Mouse (Mus musculus): ENCODE measurements around the gene Gm20696.

The Gm20696 gene

DNA sequence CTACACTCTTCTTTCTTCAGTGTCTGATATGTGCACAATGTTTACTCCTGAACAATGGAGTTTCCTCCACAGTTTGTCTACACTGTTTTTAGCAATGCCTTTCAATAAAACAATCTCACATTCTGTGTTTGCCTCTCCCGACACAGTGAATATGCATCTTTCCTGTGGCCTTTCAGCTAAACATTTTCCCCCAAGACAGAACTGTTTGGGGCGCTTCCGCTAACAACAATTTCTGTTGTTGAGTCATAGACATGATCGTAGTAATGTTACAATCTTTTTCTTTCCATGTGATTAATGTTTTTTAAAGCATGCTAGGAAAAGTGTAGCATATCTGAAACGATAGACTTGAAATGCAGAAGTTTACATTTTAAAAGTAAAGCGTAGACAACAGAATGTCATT is 338.5 kb downstream of the Gm20696 start:
- DNase-seq (ENCODE audit: low spot score in 2 of 2): no peak

DNA sequence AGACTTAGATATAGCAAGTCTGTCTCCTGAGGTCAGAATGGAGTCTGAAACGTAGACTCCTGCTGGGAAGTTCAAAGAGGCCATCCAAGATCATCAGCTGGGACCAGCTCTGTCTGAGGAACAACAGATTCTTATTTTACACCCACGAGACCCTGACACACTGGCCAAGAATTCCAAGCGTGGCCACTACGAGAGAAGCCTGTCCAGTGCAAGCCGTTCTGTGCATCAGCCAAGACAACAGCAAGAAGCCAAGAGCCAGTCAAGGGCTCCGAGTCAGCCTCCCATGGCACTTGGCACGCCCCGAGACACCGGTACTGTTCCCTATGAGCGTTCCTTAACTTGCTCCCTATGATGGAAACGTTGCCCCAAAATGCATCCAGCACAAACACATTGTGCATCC is 338.9 kb downstream of the Gm20696 start:
- DNase-seq (ENCODE audit: low spot score in 2 of 2): no peak

DNA sequence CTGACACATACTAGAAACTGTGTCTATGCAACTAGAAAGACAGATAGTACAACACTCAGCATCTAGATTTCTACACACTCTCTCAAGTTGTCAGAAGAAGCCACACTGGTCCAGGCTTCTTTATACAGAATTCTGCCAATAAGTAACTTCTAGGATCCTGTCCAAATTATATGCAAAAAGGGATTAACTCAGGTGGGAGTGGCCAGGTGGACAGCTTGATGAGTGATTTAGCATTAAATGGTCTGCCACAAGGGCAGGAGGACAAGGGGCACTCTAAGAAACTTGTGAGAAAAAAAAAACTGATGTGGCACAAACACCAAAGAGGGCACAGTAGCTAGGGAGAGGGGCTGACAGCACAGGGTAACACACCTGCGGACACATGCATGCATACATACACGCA is 340.7 kb downstream of the Gm20696 start:
- no peak for DNase-seq (ENCODE audit: low spot score in 2 of 2)

DNA sequence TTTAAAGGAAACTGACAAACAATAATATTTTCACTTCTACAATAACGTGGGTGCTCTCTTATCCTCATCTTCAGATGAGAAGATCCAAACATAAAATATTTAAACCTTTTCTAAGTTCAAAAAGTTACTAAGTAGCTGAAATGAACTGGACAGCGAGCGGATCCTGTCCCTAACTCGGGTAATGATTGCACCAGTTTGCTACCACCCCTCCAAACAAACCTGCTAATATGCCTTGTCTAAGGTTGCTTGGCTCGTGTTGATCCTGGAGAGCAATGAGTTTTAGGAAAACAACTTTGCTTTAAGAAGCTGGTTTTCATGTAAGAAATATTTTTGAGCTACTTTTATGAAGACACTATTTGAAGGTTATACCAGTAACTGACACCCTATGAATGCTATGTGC is 341.1 kb downstream of the Gm20696 start:
- DNase-seq (ENCODE audit: low spot score in 2 of 2): no peak

GRCm38 (mm10) chr6:99322132-99322904 is 344.3 kb downstream of the Gm20696 start:
- no peak for DNase-seq (ENCODE audit: low spot score in 2 of 2)

GRCm38 (mm10) chr6:99320444-99320843 is 346.2 kb downstream of the Gm20696 start:
- no peak for DNase-seq (ENCODE audit: low spot score in 2 of 2)

DNA sequence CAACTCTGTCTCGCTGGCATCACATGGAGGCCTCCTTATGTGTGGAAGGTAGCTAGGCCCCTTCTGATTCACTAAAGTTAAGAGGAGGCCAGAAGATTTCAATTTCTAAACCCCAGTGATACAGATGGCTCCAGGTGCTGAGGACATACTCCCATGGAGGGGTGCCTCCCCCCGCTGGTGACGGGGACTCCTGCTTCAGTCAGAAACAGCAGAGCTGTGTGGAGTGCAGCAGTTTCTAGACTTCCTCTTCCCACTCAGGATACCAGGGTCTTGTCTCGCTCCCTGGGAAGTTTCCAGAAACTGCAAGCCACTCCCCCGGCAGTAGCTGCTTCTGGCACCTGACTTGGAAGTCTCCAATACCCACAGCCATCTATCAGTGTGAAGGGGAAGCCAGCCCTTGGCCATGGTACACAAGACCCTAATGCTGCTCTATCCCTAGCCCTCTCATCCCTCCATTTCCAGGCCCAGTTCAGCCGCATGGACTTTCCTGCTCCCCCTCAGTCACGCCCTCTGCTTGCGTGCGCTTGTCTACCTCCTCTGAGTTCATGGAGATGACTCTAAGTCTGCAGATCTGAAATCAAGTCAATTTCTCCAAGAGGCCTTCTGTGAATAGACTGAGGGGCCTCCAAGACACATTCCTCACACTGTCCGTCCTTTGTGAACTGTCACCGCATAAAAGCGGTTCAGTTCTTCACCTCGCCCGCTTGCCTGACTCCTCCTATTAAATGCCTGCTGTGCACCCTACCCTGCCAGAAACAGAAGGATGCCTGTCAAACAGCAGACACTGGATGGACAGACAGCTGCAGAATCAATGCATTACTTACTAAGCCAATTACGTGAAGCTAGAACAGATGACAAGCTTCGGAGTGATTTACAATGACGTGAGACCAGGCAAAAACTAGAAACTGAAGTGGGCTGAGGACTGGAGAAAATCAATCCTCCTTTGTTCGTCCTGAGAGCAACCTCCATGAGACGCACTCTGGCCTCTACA is 346.9 kb downstream of the Gm20696 start:
- no peak for DNase-seq (ENCODE audit: low spot score in 2 of 2)

- DNase-seq (ENCODE audit: low spot score in 2 of 2): no peak
Measured at GRCm38 (mm10) chr6:99314746-99315145, 351.9 kb downstream of the Gm20696 start.

DNA sequence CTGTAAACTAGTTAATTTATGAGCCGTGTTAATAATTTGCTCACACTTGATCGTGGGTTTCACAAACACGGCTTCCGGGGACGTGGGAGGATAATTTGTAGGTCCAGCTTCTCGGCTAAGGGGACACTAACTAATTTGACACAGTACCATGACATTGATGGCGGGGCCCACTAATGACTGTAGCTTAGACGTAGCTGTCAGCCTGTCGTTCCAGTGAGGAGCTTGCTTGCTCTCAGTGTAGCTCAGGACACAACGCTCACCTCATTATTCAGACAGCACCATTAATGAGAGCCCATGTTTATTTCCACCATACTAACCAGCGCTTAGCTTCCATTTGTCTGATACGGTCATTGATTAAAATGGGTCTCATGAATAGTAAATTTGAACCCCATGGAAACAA is 356.1 kb downstream of the Gm20696 start:
- DNase-seq (ENCODE audit: low spot score in 2 of 2): no peak

- no peak for DNase-seq (ENCODE audit: low spot score in 2 of 2)
Measured at GRCm38 (mm10) chr6:99310171-99310500, 356.5 kb downstream of the Gm20696 start.

DNA sequence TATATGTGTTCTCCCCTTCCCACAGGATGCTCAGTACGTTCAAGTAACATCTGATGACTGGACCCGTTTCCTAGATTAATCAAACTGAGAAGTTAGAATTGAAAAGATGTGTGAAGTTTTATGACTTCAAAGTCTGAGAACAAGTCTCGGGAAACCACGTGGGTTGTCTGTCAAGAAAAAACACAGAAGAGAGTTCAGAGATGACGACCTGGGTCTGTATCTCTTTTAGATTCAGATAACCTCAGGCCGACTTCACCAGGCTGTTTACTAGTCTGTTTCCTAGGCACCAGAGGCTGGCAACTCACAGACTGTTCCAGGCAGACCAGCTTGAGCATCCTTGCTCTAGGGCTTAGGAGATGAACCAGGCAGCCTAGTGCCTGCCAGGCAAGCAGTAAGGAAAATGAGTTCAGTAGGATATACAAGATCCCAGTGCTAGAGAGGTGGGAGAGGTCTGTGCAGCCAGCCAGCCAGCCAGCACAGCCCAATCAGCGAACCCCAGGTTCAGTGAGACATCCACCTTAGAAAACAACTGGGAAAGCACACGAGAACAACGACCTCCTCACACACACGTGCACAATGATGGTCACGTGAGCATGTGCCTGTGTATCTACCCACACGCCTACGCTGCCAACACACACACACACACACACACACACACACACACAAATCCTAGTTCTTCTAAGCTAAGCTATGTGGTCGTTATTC is 357.0 kb downstream of the Gm20696 start:
- no peak for DNase-seq (ENCODE audit: low spot score in 2 of 2)

- DNase-seq (ENCODE audit: low spot score in 2 of 2): no peak
Measured at GRCm38 (mm10) chr6:99305751-99306150, 360.8 kb downstream of the Gm20696 start.

- no peak for DNase-seq (ENCODE audit: low spot score in 2 of 2)
Measured at GRCm38 (mm10) chr6:99305236-99305635, 361.4 kb downstream of the Gm20696 start.

GRCm38 (mm10) chr6:99302662-99303435 is 363.7 kb downstream of the Gm20696 start:
- no peak for DNase-seq (ENCODE audit: low spot score in 2 of 2)

DNA sequence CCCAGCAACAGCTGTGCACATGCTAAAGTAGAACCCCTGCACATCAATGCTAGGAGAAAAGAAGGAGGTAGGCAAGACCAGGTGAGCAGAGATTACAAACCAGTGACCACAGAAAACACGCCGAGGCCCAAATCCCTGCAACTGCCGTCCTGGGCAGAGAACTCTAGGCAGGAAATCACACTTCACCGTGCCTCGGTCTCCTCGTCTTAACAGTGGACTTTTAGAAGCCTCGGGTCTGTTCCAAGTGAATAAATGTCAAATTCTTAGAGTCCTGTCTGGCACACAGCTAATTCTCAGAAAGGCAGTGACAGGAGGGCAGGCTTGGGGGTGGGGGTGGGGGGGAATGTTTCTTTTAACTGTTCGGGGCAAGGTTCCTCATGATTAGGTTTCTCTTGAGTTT is 364.7 kb downstream of the Gm20696 start:
- no peak for DNase-seq (ENCODE audit: low spot score in 2 of 2)

DNA sequence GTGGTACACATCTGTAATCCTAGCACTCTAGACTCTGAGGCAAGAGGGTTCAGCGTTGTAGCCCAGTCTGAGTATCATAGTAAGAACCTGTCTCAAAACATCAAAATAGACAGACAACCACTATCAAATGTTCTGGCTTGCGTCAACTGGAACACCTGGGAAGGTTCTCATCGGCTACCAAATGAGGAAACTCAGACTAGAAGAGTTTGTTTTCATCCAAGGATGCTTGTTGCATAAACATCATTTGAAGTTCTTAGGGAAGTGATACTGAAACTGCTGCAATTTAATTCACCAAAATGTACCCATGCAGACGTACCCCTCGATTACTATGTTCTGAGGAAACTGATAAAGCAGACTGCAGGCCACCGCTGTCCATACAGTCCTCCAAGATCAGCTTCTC is 366.4 kb downstream of the Gm20696 start:
- DNase-seq (ENCODE audit: low spot score in 2 of 2): no peak

DNA sequence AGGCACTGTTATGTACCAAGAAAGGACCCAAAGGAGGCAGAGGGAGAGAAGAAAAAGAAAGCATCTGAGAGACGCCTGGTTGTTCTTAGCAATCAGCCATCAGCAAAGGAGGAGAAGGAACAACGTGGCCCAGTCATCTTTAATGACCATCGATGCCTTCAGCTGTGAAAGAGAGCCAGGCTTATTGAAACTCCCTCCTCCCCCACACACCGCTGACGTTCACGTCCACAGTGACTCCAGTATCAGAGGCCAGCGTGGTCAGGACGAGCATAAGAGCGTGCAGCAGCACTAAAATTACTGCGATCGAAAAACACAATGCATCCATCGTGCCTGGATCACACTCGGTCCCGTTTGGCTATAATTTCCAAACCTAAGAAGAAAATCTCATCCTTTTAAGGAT is 367.4 kb downstream of the Gm20696 start:
- DNase-seq (ENCODE audit: low spot score in 2 of 2): no peak

DNA sequence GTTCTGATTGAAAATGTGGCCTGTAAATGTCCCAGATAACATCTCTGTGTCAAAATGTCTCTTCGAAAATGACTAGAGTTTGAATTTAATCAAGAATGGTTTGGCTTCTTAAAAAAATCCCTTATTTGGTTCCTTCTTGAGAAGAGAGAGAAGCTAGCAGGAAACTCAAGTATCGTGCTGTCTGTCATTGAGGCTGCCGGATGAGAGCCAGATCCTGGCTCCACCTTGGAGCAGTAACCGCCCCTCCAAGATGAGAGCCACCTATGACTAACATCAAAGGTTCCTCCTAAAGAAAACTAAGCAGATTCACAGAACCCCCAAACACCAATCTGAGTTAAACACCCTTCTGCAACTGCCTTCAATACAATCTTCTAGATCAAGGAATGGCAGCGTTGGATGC is 369.1 kb downstream of the Gm20696 start:
- DNase-seq (ENCODE audit: low spot score in 2 of 2): no peak

DNA sequence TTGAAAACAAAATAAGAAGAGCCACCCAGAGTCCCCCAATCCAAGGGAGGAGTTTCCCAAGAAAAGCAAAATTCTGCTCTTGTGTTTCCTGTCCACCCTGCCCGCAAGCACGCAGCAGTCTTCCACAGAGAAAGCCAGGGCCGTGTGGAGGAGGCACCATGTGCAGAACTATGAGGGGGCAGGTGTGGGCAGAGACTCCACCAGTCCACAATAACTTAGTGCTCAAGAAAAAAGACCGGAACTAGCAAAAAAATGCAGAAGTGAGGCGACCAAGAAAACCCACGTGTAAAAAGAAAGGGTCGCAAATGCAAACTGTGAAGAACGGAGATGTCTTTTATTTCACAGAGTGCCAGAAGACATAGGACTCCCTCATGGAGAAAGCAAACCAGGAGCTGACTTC is 371.1 kb downstream of the Gm20696 start:
- no peak for DNase-seq (ENCODE audit: low spot score in 2 of 2)

- no peak for DNase-seq (ENCODE audit: low spot score in 2 of 2)
Measured at GRCm38 (mm10) chr6:99289220-99289619, 377.4 kb downstream of the Gm20696 start.

- DNase-seq (ENCODE audit: low spot score in 2 of 2): no peak
Measured at GRCm38 (mm10) chr6:99285026-99285425, 381.6 kb downstream of the Gm20696 start.

DNA sequence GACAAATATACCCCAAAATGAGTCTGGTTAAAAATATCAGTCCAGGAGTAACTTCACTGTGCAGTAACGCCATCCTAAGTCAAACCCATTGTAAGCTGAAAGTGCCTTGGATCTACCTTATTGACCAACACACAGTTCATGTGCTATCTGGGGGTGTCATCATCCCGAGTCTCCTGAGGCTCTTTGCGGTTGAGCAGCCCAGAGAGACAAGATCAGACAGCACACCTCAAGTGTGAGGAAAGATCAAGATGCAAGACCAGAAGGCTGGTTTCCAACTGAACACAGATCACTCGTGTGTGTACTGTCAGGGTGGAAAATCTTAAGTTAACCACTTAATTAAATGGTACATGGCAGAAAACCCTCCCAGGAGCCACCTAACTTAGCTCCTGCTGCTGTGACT is 382.6 kb downstream of the Gm20696 start:
- no peak for DNase-seq (ENCODE audit: low spot score in 2 of 2)
